Comparison of ENCODE assay signal across 8 mouse cellular contexts in genomic region chr6:140732971-140733640, GRCm38 (mm10). TPM values are rescaled to one million over a fixed set of nuclear protein-coding genes. Genes with fewer than 3 reads are reported as not detected.
DNase-seq lines count a peak whose midpoint lies in the region; ATAC-seq and TF ChIP-seq lines count a peak whose summit lies in the region.
"Had no signal": no experiment of that assay in that cellular context is flagged by ENCODE, and none has a peak within 500 bp of the region (broad histone marks: within the 10 kb centered on the region; RNA-seq: fewer than 3 reads in every experiment).

No protein-coding gene starts in this region.

- no peak for TF ChIP-seq CTCF in lung, embryonic 14.5 days (IDR thresholded peaks at IDR 0.05; ENCODE audit: low read depth)
- no peak for TF ChIP-seq CTCF in lung, adult 2 months (IDR thresholded peaks at IDR 0.05; ENCODE audit: insufficient read depth, low read length)

- no peaks in the 10 kb centered on the region for H3K9me3 ChIP-seq in lung, embryonic 14.5 days (ENCODE audit: low read depth, low read length)
- H3K9me3 ChIP-seq in forebrain, embryonic 14.5 days (replicated peaks; ENCODE audit: control insufficient read depth, low read length), result 0 out of 2 replicates have a peak, but pooled peaks cover 2% of the 10 kb centered on the region
- H3K9me3 ChIP-seq in limb, embryonic 11.5 days (ENCODE audit: control insufficient read depth, low read length), result no peaks in the 10 kb centered on the region

- DNase-seq in lung, embryonic 14.5 days, result peak; percentile 29
- DNase-seq in lung, adult 2 months, result no peak
- peak; percentile 43 for DNase-seq in forebrain, embryonic 14.5 days (ENCODE audit: low spot score)
- DNase-seq in limb, embryonic 11.5 days (ENCODE audit: low spot score), result no peak
- DNase-seq in retina, postnatal 1 day, result peak; percentile 49
- no peak for DNase-seq in urinary bladder, postnatal 36 days (ENCODE audit: low spot score in 2 of 2)
- DNase-seq in ovary, postnatal 10 days (ENCODE audit: low spot score), result no peak

- no peak overlapping the region for H3K27ac ChIP-seq in lung, embryonic 14.5 days (ENCODE audit: low read depth)
- H3K27ac ChIP-seq in forebrain, embryonic 14.5 days (ENCODE audit: low read depth, low read length), result no peak overlapping the region
- H3K27ac ChIP-seq in limb, embryonic 11.5 days (replicated peaks; ENCODE audit: low read depth, low read length), result no peak overlapping the region
- H3K27ac ChIP-seq: macrophage had no signal

- H3K27me3 ChIP-seq in lung, embryonic 14.5 days (ENCODE audit: insufficient read depth, low read length), result no peaks in the 10 kb centered on the region
- H3K27me3 ChIP-seq in forebrain, embryonic 14.5 days (replicated peaks; ENCODE audit: control insufficient read depth, insufficient read depth, low read length), result no peaks in the 10 kb centered on the region
- H3K27me3 ChIP-seq in limb, embryonic 11.5 days (ENCODE audit: control insufficient read depth, insufficient read depth, low read length), result no peaks in the 10 kb centered on the region

- peak overlapping the region; percentile 67 for H3K4me2 ChIP-seq in lung, embryonic 14.5 days
- H3K4me2 ChIP-seq in forebrain, embryonic 14.5 days (ENCODE audit: low read length), result peak overlapping the region; percentile 52
- H3K4me2 ChIP-seq in limb, embryonic 11.5 days (ENCODE audit: low read depth, severe bottlenecking), result peak overlapping the region; percentile 36; the same call in 1 of the 2 replicates

- no peaks in the 10 kb centered on the region for H3K36me3 ChIP-seq in lung, embryonic 14.5 days (ENCODE audit: insufficient read depth)
- no peaks in the 10 kb centered on the region for H3K36me3 ChIP-seq in forebrain, embryonic 14.5 days (ENCODE audit: control insufficient read depth, insufficient read depth, low read length)
- H3K36me3 ChIP-seq in limb, embryonic 11.5 days (ENCODE audit: control insufficient read depth, insufficient read depth, low read length), result no peaks in the 10 kb centered on the region

- ATAC-seq in lung, embryonic 14.5 days (ENCODE audit: insufficient read depth), result peak; percentile 47; the same call in 1 of the 2 replicates
- ATAC-seq in forebrain, embryonic 14.5 days, result peak; percentile 47
- ATAC-seq in limb, embryonic 11.5 days (ENCODE audit: insufficient number of reproducible peaks, low FRiP score, low TSS enrichment, low read depth), result no peak

- peak overlapping the region; percentile 23 for H3K4me3 ChIP-seq in lung, embryonic 14.5 days (ENCODE audit: low read depth, low read length)
- no peak overlapping the region for H3K4me3 ChIP-seq in lung, adult 2 months (replicated peaks; ENCODE audit: extremely low read depth, low read depth, low read length)
- peak overlapping the region; percentile 18 for H3K4me3 ChIP-seq in forebrain, embryonic 14.5 days (ENCODE audit: low read depth, low read length)
- H3K4me3 ChIP-seq in limb, embryonic 11.5 days (ENCODE audit: low read depth, low read length), result no peak overlapping the region

- no peaks in the 10 kb centered on the region for H3K4me1 ChIP-seq in lung, embryonic 14.5 days (ENCODE audit: insufficient read depth)
- H3K4me1 ChIP-seq in lung, adult 2 months (ENCODE audit: control insufficient read depth, insufficient read depth, low read length), result 0 out of 2 replicates have a peak, but pooled peaks cover 2% of the 10 kb centered on the region
- peaks cover 4% of the 10 kb centered on the region; the same call in 1 of the 2 replicates for H3K4me1 ChIP-seq in forebrain, embryonic 14.5 days (ENCODE audit: control insufficient read depth, insufficient read depth, low read length)
- no peaks in the 10 kb centered on the region for H3K4me1 ChIP-seq in limb, embryonic 11.5 days (ENCODE audit: control insufficient read depth, insufficient read depth, low read length)

- WGBS in lung, embryonic 14.5 days, result 25% methylated on average over 10 of the region's 10 CpGs
- 28% methylated on average over 10 of the region's 10 CpGs for WGBS in lung, adult 2 months
- WGBS in forebrain, embryonic 14.5 days, result 35% methylated on average over 10 of the region's 10 CpGs
- 36% methylated on average over 10 of the region's 10 CpGs for WGBS in limb, embryonic 11.5 days

- peak overlapping the region; percentile 40; the same call in 1 of the 2 replicates for H3K9ac ChIP-seq in lung, embryonic 14.5 days
- peak overlapping the region; percentile 52 for H3K9ac ChIP-seq in forebrain, embryonic 14.5 days (ENCODE audit: low read length)
- no peak overlapping the region for H3K9ac ChIP-seq in limb, embryonic 11.5 days (ENCODE audit: low read length)

- TF ChIP-seq POLR2A in lung, adult 2 months (IDR thresholded peaks at IDR 0.05; ENCODE audit: borderline replicate concordance, extremely low read depth, low read depth, low read length), result no peak

RNA-seq across cellular contexts. Expression of gene Gm11077, which starts 4.0 kb away (rescaled TPM):
- not detected in 2 replicates for polyA plus RNA-seq in lung, embryonic 14.5 days (2014; fragmentation: Nextera tagmentation; extraction: Ambion mirVana)
- polyA plus RNA-seq in lung, adult 2 months (2012; rRNA removed), result not detected in 2 replicates
- polyA plus RNA-seq in forebrain, embryonic 14.5 days (2014; fragmentation: Nextera tagmentation; extraction: Ambion mirVana), result not detected in 2 replicates
- polyA plus RNA-seq in limb, embryonic 11.5 days (2014; fragmentation: Nextera tagmentation; extraction: Ambion mirVana), result not detected in 2 replicates
- polyA plus RNA-seq: macrophage had no signal

Comparison
In these comparisons a context has a peak if more than half of its experiments do, and no peak if none do; other contexts are left out.
1. DNase-seq: peak in lung, embryonic 14.5 days (single experiment), forebrain, embryonic 14.5 days (single experiment) and retina, postnatal 1 day (single experiment); none in lung, adult 2 months (single experiment), limb, embryonic 11.5 days (single experiment), urinary bladder, postnatal 36 days (0 of 2) and ovary, postnatal 10 days (single experiment).
2. H3K4me3 ChIP-seq: peak in lung, embryonic 14.5 days (single experiment) and forebrain, embryonic 14.5 days (single experiment); none in lung, adult 2 months (single experiment) and limb, embryonic 11.5 days (single experiment).
3. Peak in every context shown above with its lines, with median percentiles within 50 percentile points of each other: H3K4me2 ChIP-seq.